Mouse (Mus musculus) heart, postnatal 0 days (tissue): ENCODE measurements around the gene 2300009A05Rik. TPM values are rescaled to one million over a fixed set of nuclear protein-coding genes. Genes with fewer than 3 reads are reported as not detected.

Experiments used
- ATAC-seq: fragments of 200-750 bp; cut with Nextera tagmentation; 2 replicates; pipeline ENCODE4 v1.8.0; 2017; ENCODE audit warnings: low read depth, moderate number of reproducible peaks, moderate library complexity; ENCODE audit not compliant: insufficient read depth
- DNase-seq: peaks from one replicate; pipeline ENCODE4 v3.0.0-alpha.2; 2016; ENCODE audit warnings: low spot score
- H3K27ac ChIP-seq: fragments of 300-500 bp; sonication (generic); 2 replicates; pipeline ENCODE4 v1.5.1; 2014; ENCODE audit warnings: low read depth, mild to moderate bottlenecking
- H3K27me3 ChIP-seq: fragments of 300-500 bp; sonication (generic); 2 replicates; pipeline ENCODE4 v1.6.1; 2014; ENCODE audit warnings: low read length, mixed read lengths; ENCODE audit not compliant: control insufficient read depth, insufficient read depth
- H3K36me3 ChIP-seq: fragments of 300-500 bp; sonication (generic); replicated peaks from 2 replicates; pipeline ENCODE4 v1.6.1; 2014; ENCODE audit warnings: low read length, mixed read lengths; ENCODE audit not compliant: control insufficient read depth, insufficient read depth
- H3K4me1 ChIP-seq: fragments of 300-500 bp; sonication (generic); 2 replicates; pipeline ENCODE4 v1.6.1; 2014; ENCODE audit warnings: antibody characterized with exemption; ENCODE audit not compliant: control insufficient read depth, insufficient read depth
- H3K4me2 ChIP-seq: fragments of 300-500 bp; sonication (generic); 2 replicates; pipeline ENCODE4 v1.6.1; 2014; ENCODE audit warnings: low read depth, mild to moderate bottlenecking, low read length, moderate library complexity
- H3K4me3 ChIP-seq: fragments of 300-500 bp; sonication (generic); 2 replicates; pipeline ENCODE4 v1.5.1; 2014; ENCODE audit warnings: low read depth, low read length
- H3K9ac ChIP-seq: fragments of 300-500 bp; sonication (generic); replicated peaks from 2 replicates; pipeline ENCODE4 v1.6.1; 2014; ENCODE audit warnings: low read depth, low read length, mixed read lengths
- H3K9me3 ChIP-seq: fragments of 300-500 bp; sonication (generic); replicated peaks from 2 replicates; pipeline ENCODE4 v1.6.1; 2016; ENCODE audit warnings: low read length; ENCODE audit not compliant: control insufficient read depth
- CTCF ChIP-seq: IDR thresholded peaks from 2 replicates; pipeline ENCODE4 v1.5.1; 2016; ENCODE audit warnings: antibody characterized with exemption, control low read depth, low read depth
- EP300 ChIP-seq: IDR thresholded peaks from 2 replicates; pipeline ENCODE4 v1.6.1; 2016; ENCODE audit warnings: antibody characterized with exemption, low read depth
- WGBS: fragments of 180-500 bp; shearing (Covaris S2); extraction: QIAGEN DNeasy Blood & Tissue Kit; methylation state at CpG from one replicate; pipeline ENCODE4 v1.1.7; 2014; 5-methylcytosine and 5-hydroxymethylcytosine counted together
- polyA plus RNA-seq: library from polyadenylated mRNA; unstranded; fragments of >200 nt; fragmentation: Nextera tagmentation; extraction: Ambion mirVana; gene quantifications from 2 replicates; pipeline ENCODE4 v1.2.1, GENCODE M21; 2015
- total RNA-seq: library from RNA; depleted of rRNA; stranded (reverse); fragments of >200 nt; gene quantifications from 2 replicates; pipeline ENCODE4 v1.2.3, GENCODE M21; 2014; ENCODE audit warnings: low replicate concordance

2300009A05Rik gene
- total and polyA plus RNA-seq, 2 experiments from 2014 or later = 96.4 to 201 TPM

DNA sequence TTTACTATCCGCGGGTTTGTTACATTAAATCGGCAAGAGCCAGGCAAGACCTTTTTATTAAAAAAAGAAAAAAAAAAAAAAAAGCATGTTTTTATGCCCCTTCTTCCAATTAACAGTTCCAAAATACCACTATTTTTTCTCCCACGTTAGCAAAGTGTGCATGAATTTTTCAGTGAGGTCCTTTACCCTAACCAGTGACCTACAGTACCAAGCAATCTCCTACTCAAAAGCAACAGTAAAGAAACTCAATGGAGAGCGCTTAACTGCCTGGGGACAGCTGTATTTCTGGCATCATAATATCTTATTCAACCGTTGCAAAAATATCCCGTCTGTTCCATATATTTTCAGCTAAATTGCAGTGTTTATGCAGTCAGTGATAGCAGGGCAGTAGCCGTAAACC lies 20.9 kb downstream of the 2300009A05Rik start:
- no peak for TF ChIP-seq CTCF
- Histone ChIP-seq H3K4me3 (peak overlapping the region; percentile 90), H3K4me2 (peak overlapping the region; percentile 97), H3K36me3 (0 out of 2 replicates have a peak, but pooled peaks cover 3% of the 10 kb centered on the region), H3K27ac (peak overlapping the region; percentile 96), H3K27me3 (no peaks in the 10 kb centered on the region), H3K4me1 (peaks cover 34% of the 10 kb centered on the region), H3K9me3 (no peaks in the 10 kb centered on the region), H3K9ac (peak overlapping the region; percentile 90)
- WGBS = 15% methylated on average over 8 of the region's 8 CpGs
- ATAC-seq (no peak), DNase-seq (no peak)

DNA sequence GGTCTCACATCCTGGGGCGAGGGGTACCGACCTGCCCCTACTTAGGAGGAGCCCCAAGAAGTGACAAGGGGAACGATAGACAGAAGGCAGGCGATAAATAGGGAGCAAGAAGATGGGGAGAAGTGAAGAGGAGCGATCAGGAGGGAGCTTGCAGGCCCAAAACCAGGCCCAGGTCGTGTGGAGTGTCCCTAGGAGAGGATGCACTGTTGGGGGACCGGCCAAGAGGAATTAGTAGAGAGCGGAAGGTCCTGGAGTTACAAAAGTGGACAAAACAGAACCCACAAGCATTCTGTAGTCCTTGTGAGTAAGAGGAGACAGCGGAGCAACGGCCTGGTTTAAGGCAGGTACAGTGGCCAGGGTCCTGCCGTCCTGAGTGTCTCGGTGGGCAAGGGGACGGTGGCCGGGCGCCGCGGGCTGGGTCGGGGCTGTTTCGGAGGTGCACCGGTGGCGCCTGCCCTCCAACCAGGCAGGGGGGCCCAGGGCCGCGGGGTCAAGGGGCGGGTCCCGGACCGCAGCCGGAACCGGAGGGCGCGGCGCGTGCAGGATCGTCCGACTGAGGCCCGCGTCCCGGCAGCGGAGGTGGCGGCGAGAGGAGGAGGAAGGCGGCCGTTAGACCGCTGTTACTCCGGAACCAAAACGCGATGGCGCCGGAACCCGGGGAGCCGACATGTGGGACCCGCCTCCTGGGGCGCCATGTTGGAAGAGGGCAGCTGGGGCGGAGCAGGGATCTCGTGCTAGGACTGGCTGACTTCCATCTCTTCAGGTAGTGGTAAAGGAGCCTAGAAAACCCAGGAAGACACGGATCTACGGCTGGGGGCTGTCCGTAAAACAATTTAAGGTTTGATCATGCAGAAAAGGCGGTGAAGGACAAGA lies 21.5 kb downstream of the 2300009A05Rik start, which contains the start of gene Map2k5:
Map2k5 (minus strand) TSS at position 633 of the 873 bp plus-strand sequence.
- Histone ChIP-seq H3K9me3 (no peaks in the 10 kb centered on the region), H3K36me3 (0 out of 2 replicates have a peak, but pooled peaks cover 3% of the 10 kb centered on the region), H3K9ac (peak within 1 kb of the TSS; percentile 90), H3K4me2 (peak within 1 kb of the TSS; percentile 97), H3K4me1 (peaks cover 36% of the 10 kb centered on the region), H3K4me3 (peak within 1 kb of the TSS; percentile 90), H3K27me3 (no peaks in the 10 kb centered on the region), H3K27ac (peak within 1 kb of the TSS; percentile 96)
- ATAC-seq (peak; percentile 94), DNase-seq (peak; percentile 87)
- TF ChIP-seq CTCF = no peak
- no peak for TF ChIP-seq EP300
- under 1% methylated on average over 50 of the region's 58 CpGs for WGBS

DNA sequence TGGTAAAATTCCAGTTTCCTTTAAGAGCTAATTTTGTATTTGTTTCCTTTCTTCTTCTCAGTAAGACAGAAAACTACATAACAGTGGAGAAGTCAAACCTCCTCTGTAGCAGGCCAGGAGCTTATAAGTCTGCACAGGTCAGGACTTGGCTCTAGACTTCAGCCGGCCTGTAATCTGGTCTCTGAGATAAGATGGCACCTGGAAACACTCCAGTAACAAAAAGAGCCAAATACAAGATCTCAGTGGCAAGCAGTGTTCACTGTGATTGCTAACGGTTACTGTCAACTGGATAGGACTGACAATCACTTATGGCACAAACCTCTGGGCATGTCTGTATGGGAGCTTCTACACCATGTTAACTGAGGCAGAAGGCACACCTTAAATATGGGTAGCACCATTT lies 25.7 kb downstream of the 2300009A05Rik start:
- no peaks in the 10 kb centered on the region for H3K9me3 ChIP-seq
- H3K9ac ChIP-seq = no peak overlapping the region
- WGBS = 15% methylated on average over 2 of the region's 2 CpGs
- no peaks in the 10 kb centered on the region for H3K27me3 ChIP-seq
- no peak overlapping the region for H3K27ac ChIP-seq
- ATAC-seq = no peak
- DNase-seq = no peak
- H3K4me3 ChIP-seq = no peak overlapping the region
- peaks cover 35% of the 10 kb centered on the region for H3K4me1 ChIP-seq
- peaks cover 23% of the 10 kb centered on the region for H3K36me3 ChIP-seq
- H3K4me2 ChIP-seq = no peak overlapping the region
- no peak for TF ChIP-seq CTCF
- no peak for TF ChIP-seq EP300

DNA sequence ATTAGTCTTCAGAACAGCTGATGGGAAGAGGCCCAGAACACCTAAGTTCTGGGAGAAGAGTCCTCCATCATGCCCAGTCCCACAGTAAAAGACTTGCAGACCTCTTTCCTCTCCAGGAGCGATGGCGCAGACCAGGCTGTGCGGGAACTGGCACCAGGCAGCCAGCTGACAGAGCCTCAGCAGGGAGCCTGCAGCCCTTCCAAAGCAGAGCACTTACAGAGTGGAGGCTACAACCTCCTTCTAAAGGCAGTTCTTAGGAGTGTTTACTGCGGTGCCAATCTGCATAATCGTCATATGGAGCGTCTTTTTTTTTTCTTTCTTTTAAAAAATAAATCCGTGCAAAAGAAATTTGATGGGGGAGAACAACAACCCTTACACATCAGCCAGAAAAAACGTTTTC lies 26.5 kb downstream of the 2300009A05Rik start:
- 59% methylated on average over 8 of the region's 8 CpGs for WGBS
- H3K4me3 ChIP-seq = no peak overlapping the region
- no peaks in the 10 kb centered on the region for H3K9me3 ChIP-seq
- H3K4me1 ChIP-seq = peaks cover 33% of the 10 kb centered on the region
- DNase-seq (no peak), ATAC-seq (no peak)
- TF ChIP-seq CTCF (no peak), EP300 (no peak)
- no peak overlapping the region for H3K9ac ChIP-seq
- no peaks in the 10 kb centered on the region for H3K27me3 ChIP-seq
- no peak overlapping the region for H3K27ac ChIP-seq
- peaks cover 23% of the 10 kb centered on the region for H3K36me3 ChIP-seq
- no peak overlapping the region for H3K4me2 ChIP-seq

DNA sequence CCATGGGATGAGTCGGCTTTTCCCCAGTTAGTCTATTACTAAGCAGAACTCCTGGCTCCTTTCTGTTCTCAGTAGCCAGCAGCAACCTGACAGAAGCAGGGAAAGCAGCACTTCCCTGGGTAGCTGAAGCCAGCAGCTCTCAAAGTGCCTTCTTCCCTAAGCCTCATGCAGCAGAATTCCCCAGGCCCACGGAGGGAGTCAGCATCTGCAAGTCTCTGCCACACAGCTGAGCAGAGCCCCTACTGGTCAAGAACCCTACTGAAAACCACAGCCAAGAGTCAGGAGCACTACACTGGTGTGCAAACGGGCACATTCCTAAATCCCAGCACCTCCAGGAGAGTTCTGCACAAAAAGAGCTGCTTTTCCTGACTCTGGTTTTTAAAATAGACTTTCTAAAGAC lies 38.6 kb downstream of the 2300009A05Rik start:
- Histone ChIP-seq H3K27me3 (no peaks in the 10 kb centered on the region), H3K36me3 (peaks cover 16% of the 10 kb centered on the region), H3K27ac (no peak overlapping the region), H3K4me1 (peaks cover 3% of the 10 kb centered on the region; the same call in 1 of the 2 replicates), H3K9me3 (0 out of 2 replicates have a peak, but pooled peaks cover 4% of the 10 kb centered on the region), H3K4me2 (no peak overlapping the region), H3K4me3 (no peak overlapping the region), H3K9ac (no peak overlapping the region)
- ATAC-seq (no peak; the same call in 1 of the 2 replicates), DNase-seq (no peak)
- 52% methylated on average over 3 of the region's 3 CpGs for WGBS
- TF ChIP-seq EP300 = no peak
- TF ChIP-seq CTCF = peak; percentile 41
